Mouse (Mus musculus) pancreas, adult 10 weeks (tissue): ENCODE data around the gene Olfr95. TPM values are rescaled to one million over a fixed set of nuclear protein-coding genes. Genes with fewer than 3 reads are reported as not detected.

Source experiments
- polyA plus RNA-seq: library from polyadenylated mRNA; stranded (reverse); fragments of 350-450 nt; fragmentation: Illumina TruSeq; extraction: RNeasy Lipid Tissue Mini Kit (QIAGEN cat#74804); gene quantifications from one replicate; pipeline ENCODE4 v1.2.3, GENCODE M21; 2015; ENCODE audit warnings: low read depth, low replicate concordance; ENCODE audit not compliant: insufficient read depth

Olfr95 gene
- polyA plus RNA-seq = not detected

GRCm38 (mm10) chr17:37213018-37213417, at the start of gene Olfr95:
Olfr95 (minus strand) TSS chr17:37213118.

DNA sequence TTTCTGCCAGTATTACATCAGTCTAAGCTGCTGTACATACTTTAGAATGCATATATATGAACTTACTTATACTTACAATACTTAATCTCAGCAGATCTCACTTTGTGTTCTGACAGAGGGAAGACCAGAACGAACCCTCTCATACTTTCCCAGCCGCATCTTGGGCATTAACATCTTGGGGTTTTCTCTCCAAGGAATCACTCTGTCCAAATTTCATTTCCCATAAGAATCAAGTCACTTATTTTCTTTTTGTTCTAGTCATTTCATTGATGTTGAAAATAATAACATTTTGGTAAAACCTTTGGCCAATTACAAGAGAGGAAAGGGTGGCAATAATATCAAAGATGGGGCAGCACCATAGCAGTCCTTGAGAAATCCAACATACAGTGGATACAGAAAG, 24.3 kb upstream of the Olfr95 start, which contains the start of gene Olfr97:
Gene Olfr97 (minus strand): TSS at position 101 of the 400 bp plus-strand sequence.

GRCm38 (mm10) chr17:37219846-37220245, 6.9 kb upstream of the Olfr95 start, which contains the start of gene Olfr96:
Olfr96 (plus strand) TSS chr17:37220146.

DNA sequence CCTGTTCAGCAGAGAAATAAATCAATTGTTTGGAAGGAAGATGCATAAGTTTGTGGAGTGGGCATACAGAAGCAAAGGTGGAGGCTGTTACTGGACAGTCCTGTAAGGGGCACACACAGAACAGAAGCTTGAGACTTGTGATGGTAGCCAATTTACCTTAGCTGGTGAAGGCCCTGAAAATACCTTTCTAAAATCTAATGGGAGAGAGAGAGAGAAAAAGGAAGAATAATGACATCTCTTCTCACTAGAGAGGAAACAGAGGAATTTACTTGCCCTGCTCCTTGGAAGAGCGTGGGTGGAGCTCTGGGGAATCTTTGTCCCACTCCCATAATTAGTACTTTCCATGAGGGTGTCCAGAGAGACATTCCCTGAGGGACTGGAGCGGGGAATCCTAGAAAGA, 12.0 kb downstream of the Olfr95 start, which contains the start of gene Olfr94:
Gene Olfr94 (minus strand): TSS at position 101 of the 400 bp plus-strand sequence.

DNA sequence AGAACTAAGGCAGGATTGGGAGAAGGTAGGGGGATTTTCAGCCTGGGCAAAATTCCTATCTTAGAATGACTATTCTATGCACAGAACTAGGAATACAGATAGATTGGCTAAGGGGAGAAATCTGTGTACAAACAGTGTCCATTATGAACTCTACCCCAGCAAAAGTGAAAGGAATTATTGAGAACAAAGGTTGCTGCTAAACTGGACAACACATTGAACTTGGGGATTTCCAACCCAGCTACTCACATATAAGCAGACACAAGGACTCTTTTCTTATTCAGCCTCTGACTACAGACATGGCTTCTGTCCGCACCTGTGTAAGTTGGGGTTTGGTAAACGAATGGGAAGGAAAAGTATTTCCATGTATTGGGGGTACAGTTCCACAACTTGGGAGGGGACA, 19.3 kb downstream of the Olfr95 start, which contains the start of gene Ubd:
Gene Ubd (plus strand): TSS at position 237 of the 400 bp plus-strand sequence.

DNA sequence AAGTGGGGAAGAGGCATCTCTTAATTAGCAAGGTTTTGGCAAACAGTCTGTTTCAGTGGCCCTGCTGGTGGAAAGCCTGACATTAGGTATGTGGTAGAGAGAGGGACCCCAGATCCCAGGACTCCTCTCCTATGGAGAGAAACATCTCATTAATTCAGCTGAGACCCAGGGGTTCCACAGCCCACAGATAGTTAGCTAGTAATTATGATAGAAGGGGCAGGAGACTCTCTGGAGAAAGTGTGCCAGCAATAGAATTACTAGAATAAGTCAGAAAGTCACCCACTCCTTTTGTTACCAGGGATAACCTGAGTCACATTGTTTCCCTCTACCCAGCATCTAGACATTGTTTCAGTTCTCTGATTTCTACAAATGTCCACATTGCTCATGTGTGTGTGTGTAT, 51.5 kb downstream of the Olfr95 start, which contains the start of gene Olfr93:
Gene Olfr93 (minus strand): TSS at position 101 of the 400 bp plus-strand sequence.

Other genes starting within 250 kb of the Olfr95 start
- not detected for gene 2410137M14Rik, start 231.9 kb downstream of the Olfr95 start, polyA plus RNA-seq
- gene H2-M5, start 223.6 kb downstream of the Olfr95 start, polyA plus RNA-seq = not detected
- gene Zfp57, start 212.0 kb downstream of the Olfr95 start, polyA plus RNA-seq = 3.3 TPM
- gene Mog, start 189.7 kb downstream of the Olfr95 start, polyA plus RNA-seq = not detected
- gene Gabbr1, start 167.2 kb downstream of the Olfr95 start, polyA plus RNA-seq = 12.4 TPM
- gene Olfr90, start 124.6 kb downstream of the Olfr95 start, polyA plus RNA-seq = not detected
- not detected for gene Olfr91, start 114.8 kb downstream of the Olfr95 start, polyA plus RNA-seq
- gene Olfr92, start 93.0 kb downstream of the Olfr95 start, polyA plus RNA-seq = not detected
- not detected for gene Olfr93, start 51.6 kb downstream of the Olfr95 start, polyA plus RNA-seq
- gene Ubd, start 19.2 kb downstream of the Olfr95 start, polyA plus RNA-seq = not detected
- not detected for gene Olfr94, start 12.1 kb downstream of the Olfr95 start, polyA plus RNA-seq
- not detected for gene Olfr96, start 7.0 kb upstream of the Olfr95 start, polyA plus RNA-seq
- not detected for gene Olfr97, start 24.2 kb upstream of the Olfr95 start, polyA plus RNA-seq
- not detected for gene Olfr98, start 50.6 kb upstream of the Olfr95 start, polyA plus RNA-seq
- 5.1 TPM for gene H2-M3, start 57.1 kb upstream of the Olfr95 start, polyA plus RNA-seq
- not detected for gene Olfr99, start 70.3 kb upstream of the Olfr95 start, polyA plus RNA-seq
- gene Olfr101, start 91.2 kb upstream of the Olfr95 start, polyA plus RNA-seq = not detected
- gene Olfr102, start 103.9 kb upstream of the Olfr95 start, polyA plus RNA-seq = not detected
- not detected for gene Olfr103, start 126.6 kb upstream of the Olfr95 start, polyA plus RNA-seq
- gene Olfr104-ps, start 146.5 kb upstream of the Olfr95 start, polyA plus RNA-seq = not detected
- not detected for gene Olfr105-ps, start 165.9 kb upstream of the Olfr95 start, polyA plus RNA-seq
- not detected for gene Olfr106-ps, start 177.3 kb upstream of the Olfr95 start, polyA plus RNA-seq
- not detected for gene Olfr107, start 186.1 kb upstream of the Olfr95 start, polyA plus RNA-seq
- gene Olfr108, start 232.4 kb upstream of the Olfr95 start, polyA plus RNA-seq = not detected
- not detected for gene Olfr109, start 245.8 kb upstream of the Olfr95 start, polyA plus RNA-seq